Mouse (Mus musculus) cortical plate, adult 2 months (tissue): ENCODE results near the gene Rnase12.
"Not testable (repeated sequence)": the region's sequence is repeated elsewhere in the genome, so short reads cannot be mapped to it uniquely, and the experiment has no call there.

Experiments used
- CTCF ChIP-seq: fragments of 200-500 bp; IDR thresholded peaks from 2 replicates; pipeline ENCODE4 v1.5.1; 2011; ENCODE audit warnings: mild to moderate bottlenecking, control low read depth, low read length; ENCODE audit not compliant: insufficient read depth; ENCODE audit errors: extremely low read depth
- POLR2A ChIP-seq: fragments of 200-500 bp; IDR thresholded peaks from 2 replicates; pipeline ENCODE4 v1.6.1; 2011; ENCODE audit warnings: mild to moderate bottlenecking, low read length, control low read depth; ENCODE audit not compliant: insufficient read depth; ENCODE audit errors: extremely low read depth

DNA sequence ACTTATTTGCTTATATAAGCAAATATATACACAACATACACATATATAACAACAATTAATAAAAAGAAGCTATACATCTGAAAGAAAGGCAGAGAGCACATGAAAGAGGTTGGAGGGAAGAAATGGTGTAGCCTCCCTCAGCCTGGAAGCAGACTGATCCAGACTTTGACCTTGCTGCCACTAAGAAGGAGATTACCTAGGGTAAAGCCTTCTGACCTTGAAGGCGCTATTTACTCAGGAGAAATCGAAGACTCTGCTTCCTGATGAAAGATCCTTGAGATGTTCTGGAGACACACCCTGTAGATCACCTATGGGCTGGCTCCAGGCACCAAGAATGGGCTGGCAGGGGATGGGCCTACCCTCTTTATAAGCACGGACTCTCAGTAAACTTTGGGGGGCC, 42.7 kb downstream of the Rnase12 start:
- TF ChIP-seq CTCF, POLR2A: not testable (repeated sequence)
